Mouse (Mus musculus) fibroblast of lung, adult 2 months (primary cell): ENCODE results near the gene Ckm.

Source experiments
- DNase-seq: peaks from one replicate; pipeline ENCODE4 v3.0.0-alpha.2; 2011; ENCODE audit warnings: low read depth

The Ckm gene

DNA sequence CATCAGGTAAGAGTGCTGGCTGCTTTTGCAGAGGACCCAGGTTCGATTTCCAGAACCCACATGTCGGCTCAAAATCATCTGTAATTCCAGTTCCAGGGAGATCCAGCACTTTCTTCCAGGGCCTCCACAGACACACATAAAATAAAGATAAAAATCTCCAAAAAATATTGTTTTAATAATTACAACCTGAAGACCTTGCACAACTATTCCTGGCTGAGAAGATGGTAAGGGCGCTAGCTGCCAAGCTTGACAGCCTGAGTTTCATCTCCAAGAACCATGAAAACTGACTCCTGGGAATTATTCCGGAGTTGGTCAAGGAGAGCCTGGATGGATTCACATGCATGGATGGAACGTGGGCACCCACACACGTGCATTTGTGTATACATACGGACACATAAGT is at the start of gene Ckm:
Gene Ckm (plus strand): TSS at position 301 of the 400 bp plus-strand sequence.
- DNase-seq: no peak

DNA sequence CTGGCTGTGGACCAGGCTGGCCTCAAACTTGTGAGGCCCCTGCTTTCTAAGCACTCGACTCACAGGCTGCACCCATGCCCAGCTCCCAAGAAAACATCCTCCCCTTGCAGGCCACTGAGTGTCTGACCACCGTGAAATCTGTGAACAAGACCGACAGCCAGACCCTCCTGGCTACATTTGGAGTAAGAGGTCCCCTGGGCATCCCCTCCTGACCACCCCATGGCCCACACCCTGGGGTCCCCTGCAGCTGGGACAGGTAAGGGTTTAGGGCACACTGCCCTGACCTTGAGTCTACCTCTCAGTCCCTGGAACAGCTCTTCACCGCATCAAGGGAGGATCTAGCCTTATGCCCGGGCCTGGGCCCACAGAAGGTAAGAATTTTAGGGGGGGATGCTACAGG is 49.6 kb upstream of the Ckm start:
- DNase-seq: no peak

DNA sequence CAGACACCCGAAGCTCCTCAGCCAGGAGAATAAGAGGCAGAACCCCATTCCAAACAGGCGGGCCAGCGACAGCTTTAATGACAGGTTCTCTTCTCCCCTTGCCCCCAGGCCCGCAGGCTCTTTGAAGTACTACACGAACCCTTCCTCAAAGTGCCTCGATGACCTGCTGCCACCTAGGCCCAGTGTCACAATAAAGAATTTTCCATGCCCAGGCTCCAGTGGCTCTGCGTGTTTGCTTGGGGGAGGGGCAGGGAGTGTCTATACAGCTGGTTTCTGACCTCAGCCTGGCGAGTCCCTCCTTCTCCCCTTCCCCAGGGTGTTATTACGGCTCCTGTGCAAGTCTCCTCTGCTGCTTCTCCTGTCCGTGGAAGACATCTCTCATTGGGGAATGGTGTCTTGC is 48.3 kb upstream of the Ckm start:
- DNase-seq: no peak

DNA sequence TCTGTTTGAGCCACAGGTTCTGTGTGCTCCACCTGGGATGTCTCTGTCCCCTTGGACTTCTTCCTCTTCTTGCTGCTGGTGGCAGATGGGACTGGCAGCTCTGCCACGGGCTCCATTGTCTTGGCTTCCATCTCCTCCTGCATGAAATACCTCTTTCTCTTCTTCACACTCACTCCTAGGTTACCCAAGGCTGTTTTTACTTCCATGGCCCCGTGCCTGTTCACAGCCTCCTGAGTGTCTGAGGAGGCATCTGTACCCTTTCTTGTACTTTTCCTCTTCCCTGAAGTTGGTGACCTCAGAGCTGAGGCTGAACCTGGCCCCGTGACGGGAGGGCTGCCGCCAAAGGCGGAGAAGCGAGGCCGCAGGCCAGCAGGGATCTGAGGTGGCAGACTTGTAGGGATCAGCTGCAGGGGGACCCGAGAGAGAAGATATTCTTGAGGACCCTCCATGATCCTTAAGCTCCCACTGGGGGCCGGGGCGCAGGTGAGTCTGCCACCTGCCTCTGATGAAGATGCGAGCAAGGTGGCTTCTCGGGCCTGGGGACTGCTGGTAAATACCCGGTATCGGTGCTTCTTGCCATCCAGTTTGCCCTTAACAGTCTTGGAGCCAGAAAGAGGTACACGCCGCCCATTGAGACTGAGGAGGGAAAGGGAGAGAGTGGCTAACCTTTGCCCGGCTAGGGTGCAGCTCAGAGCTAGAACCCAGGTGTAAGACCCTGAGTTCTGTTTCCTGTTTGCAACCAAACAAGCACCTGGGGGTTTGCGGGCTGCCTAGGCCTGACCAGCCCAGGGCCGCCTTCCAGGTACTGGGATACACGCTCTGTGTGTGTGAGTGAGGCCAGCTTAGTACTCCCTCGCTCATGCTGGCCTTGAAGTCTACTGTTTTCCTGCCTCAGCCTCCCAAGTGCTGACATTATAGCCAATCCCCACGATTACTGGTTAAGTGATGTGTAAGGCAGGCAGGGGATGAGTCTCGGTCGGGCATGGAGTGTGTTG is 46.9 kb upstream of the Ckm start:
- no peak for DNase-seq

DNA sequence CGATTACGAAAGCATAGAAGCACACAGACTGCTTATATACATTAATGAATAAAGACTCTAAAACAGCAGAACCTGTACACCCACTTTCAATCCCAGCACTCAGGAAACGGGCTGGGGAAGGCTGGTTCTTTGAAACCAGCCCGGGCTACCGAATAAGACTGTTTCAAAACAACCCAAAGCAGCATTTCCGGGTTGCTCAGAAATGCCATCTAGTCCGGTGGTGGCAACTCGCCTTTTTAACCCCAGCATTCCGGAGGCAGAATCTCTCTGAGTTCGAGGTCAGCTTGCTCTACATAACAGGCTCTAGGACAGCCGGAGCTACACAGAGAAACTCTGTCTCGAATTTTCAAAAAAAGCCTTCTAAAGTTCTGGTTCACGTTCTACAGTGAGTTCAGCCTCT is 45.9 kb upstream of the Ckm start:
- DNase-seq: no peak

DNA sequence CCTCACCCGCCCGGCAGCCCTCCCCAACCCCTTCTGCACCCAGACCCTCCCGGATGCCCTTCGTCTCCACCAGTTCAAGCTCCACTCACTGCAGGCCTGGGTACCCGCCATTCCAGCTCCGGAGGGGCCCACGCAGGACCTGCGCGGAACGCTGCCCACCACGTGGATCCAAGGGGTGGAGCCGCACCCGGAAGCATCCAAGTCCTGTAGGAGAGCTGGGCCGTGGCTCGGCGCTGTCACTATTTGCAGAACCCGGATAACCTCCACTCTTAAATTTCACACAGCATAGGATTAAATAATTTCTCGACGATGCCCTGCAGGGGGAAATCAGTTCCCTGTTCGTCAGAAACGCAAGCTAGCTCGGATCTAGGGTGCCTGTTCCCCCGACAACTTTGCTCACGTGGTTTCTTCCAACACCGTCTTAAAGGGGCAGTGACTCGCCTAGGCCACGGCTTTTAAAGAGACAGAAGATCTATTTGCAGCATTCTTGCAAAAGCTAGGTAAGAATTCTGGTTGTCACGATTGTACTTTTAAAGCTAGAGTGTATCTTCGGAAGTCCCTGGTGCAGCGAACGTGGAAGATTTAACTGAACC is 45.2 kb upstream of the Ckm start, which contains the start of the genes Cd3eap and Ppp1r13l:
Gene Cd3eap (minus strand): TSS at position 185 of the 593 bp plus-strand sequence.
Gene Ppp1r13l (plus strand): TSS at position 451 of the 593 bp plus-strand sequence.
- DNase-seq: no peak

DNA sequence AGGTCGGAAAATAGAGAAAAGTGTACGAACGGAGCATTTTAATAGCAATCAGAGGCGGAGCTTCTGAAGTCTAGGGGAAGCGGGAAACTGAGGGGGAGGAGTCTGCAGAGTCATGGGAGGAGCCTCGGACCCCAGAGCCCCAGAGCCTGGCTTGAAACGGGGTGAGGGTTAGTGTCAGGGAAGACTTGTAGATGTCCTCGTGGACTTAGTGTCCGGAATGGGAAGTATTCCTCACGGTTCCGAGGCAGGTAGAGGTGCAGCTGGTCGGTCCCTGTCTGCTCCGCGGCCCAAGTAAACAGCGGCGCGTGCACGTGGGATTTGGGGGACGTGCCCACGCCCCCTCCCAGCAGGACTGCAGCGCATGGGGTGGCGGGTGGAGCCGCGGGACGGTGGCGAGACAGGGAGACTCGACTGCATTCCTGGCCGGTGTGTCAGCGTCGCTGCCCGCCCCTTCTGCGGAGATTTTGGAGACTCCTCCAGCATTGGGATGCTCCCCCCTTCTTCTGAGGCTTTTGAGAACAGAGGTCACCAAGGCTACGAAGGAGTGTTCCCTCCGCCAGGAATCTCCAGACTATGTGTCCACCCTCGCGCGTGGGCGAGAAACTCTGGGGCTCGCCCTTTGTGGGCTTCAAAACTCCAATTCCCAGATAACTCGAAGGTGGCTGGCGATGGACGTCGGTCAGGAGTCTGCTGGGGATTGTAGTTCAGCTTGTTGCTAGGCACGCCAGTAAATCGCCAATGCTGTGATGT is 44.5 kb upstream of the Ckm start:
- DNase-seq: peak; percentile 79

DNA sequence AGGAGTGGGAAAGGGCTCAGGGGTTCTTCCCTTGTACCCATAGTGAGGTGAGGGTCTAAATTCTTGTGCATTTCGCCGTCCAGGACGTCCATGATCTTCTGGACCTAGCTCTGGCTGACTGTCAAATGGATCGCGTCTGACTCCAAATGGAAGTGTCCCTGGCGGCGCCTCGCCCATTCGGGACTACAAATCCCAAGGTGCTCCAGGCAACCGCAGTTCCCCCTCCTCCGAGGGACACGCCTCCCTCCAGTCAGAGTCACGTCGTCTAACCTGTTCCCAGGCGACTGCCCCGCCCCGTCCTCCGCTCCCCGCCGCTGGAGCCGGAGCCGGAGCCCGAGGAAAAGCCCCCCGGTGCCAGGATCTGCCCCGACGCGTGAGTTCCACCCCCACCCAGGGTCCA is 43.6 kb upstream of the Ckm start:
- peak; percentile 86 for DNase-seq

DNA sequence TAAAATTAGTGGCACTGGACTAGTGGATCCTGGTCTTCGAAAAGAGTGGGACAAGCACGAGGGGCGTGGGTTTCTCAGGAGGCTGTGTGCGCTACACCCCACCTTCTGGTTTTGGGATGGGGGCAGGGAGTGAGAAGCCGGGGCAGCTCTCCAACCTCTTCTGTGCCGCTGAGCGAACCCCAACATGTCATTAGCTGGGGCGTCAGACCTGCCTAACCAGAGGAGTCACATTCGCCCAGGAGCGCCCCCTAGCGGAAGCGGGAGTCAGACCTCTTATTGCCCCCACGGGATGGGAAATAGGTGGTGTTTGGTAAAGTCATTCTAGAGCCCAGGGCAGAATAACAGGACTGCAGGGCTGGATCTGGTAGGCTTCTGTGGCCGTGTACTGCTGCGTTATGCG is 42.9 kb upstream of the Ckm start:
- DNase-seq: no peak

DNA sequence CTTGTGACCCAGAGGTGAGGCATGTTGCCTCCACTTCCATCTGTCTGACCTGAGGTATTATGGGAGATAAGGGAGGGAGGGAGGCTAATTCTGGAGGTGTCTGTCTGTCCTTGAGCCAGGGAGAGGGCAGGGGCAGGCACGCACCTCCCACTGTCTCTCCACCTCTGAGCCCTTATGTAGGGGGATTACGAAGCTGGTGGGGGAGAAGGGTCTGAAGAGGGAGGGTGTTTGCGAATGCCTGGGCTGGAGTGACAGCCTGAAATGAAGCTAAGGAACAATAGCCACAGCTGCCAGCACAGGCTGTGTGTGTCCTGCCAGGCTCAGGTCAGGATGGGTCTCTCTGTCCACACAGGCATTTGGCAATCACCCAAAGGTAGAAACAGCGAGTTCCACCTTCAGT is 42.3 kb upstream of the Ckm start:
- DNase-seq: no peak

DNA sequence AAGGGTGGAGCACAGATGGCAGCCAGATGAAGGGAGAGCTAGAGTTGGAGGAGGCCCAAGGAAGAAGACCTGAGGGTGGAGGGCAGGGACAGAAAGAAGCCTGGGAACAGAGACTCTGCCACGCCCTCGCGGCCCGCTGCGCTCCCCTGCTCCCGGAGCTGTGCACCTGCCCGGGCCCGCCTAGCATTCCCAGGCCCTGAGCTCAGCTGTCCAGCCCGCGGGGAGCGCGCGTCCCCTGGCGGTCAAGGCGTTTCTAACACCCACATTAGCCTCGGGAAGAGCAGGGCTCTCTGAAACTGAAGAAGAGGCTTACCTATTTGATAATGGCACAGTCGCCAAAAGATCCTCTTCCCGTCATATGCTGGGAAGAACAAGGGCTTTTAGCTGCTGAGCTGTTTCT is 40.7 kb upstream of the Ckm start:
- no peak for DNase-seq

DNA sequence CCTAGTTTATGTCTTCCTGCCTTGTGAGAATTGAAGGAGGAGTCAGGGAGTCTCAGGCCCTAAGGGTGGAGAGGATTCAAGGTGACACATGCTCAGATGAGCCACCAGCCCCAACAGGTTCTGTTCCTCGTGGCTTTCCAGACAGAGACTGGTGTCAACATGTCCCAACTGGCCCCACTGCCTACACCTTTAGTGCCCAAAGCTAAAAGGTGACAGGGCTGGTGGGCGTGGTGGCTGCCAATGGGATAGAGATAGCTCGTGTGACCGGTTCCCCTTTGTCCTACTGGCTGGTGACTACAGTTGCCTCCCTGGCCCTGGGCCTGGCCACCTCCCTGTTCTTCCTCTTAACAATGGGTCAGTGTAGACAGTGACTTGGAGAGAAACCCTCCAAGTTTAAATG is 39.2 kb upstream of the Ckm start:
- DNase-seq: no peak

DNA sequence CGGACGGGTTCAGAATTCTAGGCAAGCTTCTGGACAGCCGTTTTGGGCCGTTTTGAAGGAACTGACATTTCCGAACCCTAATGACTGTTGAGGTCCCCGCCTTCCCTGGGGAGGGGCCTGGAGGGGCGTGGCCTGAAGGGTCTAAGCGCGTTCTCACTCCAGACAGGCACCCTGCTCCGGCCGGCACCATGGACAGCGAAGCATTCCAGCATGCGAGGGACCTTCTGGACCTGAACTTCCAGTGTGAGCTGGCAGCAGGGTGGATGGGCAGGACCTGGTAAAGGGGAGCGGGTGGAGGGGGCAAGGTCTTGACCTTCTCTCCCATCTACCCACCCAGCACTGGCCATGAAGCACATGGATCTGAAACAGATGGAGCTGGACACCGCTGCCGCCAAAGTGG is 36.2 kb upstream of the Ckm start:
- no peak for DNase-seq

DNA sequence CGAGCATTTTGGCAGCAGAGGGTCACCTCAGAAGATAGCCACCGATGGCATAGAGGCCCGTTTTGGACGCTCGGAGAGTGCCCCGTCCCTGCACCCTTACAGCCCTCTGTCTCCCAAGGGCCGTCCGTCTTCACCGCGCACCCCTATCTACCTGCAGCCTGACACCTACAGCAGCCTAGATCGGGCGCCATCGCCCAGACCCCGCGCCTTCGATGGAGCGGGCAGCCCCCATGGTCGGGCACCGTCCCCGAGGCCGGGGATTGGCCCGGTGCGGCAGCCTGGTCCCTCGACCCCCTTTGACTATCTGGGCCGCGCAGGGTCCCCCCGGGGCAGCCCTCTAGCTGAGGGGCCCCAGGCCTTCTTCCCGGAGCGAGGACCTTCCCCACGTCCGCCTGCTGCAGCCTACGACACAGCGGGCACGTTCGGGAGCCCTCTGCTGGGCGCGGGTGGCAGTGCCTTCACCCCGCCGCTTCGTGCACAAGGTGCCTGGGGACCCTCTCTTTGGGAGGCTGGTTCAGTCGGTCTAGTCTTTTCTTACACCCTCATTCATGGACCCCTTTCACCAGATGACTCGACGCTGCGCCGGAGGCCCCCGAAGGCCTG is 34.7 kb upstream of the Ckm start:
- no peak for DNase-seq

DNA sequence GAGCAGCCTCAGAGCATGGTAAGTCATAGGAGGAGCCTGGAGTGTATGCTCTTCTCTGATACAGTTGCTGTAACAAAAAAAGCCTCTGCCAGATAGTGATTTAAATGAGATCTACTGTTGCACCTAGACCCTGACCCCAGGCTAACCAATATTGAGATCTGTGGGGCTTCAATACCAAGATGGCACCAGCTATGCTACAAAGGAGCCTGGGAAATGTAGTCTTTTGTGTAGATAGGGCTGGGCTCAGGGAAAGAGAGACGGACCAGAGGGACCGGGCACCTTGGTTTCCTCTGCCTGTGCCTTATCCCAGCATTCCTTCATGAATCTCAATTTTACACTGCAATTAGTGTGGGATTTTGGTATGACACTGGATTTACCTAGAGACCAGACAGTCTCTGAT is 31.2 kb upstream of the Ckm start:
- no peak for DNase-seq

DNA sequence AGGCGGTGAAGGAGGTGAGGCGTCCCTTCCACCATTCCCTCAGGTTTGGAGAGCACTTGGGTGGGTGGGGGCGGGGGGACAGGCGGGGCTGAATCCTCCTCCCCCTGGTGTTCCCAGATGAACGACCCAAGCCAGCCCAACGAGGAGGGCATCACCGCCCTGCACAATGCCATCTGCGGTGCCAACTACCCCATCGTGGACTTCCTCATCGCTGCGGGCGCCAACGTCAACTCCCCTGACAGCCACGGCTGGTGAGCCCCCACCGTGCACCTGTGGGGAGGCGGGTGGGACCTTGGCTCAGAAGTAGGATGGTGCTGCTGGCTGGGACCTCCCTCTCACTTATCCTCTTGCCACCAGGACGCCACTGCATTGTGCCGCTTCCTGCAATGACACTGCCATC is 29.2 kb upstream of the Ckm start:
- DNase-seq: no peak

DNA sequence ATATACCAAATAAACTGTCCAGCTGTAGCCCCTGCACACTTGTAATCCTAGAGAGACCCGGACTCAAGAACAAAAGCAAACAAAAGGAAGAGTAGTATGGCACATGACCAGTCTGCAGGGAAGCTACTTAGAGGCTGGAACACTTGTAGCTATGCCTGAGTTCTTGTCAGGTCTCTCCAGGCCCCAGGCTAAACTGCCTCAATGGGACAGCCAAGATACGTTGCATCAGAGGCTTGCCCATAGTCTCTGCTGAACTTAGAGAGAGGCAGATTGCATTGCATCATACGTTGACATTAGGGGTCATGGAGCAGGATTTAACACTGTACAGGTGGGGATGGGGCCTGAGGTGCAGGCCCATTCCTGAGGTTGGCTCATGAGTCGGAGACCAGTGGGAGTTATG is 28.6 kb upstream of the Ckm start:
- no peak for DNase-seq

DNA sequence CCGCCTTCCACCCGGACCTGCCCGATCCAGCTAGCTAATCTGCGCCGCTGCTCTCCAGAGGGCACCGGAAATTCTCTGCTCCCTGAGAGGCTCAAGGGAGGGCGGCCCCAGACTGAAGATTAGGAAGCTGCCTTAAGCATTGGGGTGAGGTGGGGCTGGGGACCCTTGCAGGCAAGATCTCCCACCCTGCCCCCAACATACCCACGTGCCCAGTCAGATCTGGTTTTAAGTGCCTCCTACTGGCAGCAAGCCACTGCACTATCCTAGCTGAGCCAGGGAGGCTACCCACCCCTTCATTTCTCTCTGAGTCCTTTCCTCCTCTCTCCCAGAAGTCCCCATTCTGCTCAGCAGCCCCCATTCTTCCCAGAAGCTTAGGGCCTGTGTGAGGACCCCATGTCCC is 26.5 kb upstream of the Ckm start:
- DNase-seq: no peak

DNA sequence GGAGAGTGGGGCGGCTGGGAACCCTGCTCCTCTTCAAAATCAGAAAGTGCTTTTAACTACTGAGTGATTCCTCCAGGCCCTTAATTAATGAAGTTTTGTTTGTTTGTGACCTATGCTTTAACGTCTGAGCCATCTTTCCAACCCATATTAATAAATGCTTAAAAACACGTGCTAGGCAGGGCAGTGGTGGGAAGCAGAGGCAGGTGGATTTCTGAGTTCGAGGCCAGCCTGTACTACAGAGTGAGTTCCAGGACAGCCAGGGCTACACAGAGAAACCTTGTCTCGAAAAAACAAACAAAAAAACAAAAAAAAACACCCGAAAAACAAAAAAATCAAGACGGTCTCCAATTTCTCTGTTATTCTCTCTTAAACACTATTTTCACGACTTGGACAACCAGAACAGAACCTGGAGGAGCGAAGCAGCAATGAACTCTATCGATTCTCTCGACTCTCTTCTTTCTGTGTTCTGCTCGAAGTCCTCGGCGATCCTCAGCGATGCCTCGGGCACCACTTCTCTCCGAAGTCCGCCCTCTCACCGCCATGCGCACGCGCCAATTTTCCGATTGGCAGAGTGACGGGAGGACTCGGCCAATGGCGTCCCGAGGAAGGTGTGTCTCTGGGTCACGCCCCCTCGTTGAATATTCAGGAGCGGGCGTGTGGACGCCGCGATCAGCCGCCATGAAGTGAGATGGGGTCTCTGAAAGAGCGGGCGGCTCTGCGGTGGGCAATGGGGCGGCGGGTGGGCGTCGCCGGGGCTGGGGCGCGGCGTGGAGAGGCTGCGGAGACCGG is 23.0 kb upstream of the Ckm start, which contains the start of gene Ercc2:
Gene Ercc2 (plus strand): TSS at position 634 of the 789 bp plus-strand sequence.
- peak; percentile 98 for DNase-seq

DNA sequence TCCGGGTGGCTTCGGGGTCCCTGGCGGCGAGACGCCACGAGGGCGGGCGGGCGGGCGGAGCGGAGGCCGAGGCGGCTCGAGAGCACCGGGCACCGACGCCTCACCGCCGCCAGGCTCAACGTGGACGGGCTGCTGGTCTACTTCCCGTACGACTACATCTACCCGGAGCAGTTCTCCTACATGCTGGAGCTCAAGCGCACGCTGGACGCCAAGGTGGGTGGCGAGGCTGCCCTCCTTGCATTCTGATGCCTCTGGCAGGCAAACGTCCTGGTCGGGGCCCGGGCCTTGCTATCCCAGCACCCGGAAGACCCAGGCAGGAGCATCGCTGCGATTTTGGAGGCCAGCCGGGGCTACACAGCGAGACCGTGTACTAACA is 22.4 kb upstream of the Ckm start:
- DNase-seq: no peak

DNA sequence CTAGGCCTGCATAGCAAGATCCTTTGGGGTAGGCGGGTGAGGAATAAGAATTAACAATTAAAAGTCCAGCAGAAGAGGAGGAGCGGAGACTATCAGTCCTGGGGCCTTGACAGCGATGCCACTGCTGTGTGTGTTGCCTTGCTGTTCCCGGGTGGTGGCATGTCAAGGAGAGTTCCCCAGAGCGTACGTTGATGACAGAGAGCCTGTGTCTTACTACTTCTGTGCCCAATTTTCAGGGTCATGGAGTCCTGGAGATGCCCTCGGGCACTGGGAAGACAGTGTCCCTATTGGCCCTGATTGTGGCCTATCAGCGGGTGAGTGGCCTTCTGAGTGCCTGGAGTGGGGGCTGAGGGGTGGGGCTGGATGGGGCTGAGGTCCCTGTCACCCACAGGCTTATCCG is 20.9 kb upstream of the Ckm start:
- DNase-seq: no peak
